In the genomic region with DNA sequence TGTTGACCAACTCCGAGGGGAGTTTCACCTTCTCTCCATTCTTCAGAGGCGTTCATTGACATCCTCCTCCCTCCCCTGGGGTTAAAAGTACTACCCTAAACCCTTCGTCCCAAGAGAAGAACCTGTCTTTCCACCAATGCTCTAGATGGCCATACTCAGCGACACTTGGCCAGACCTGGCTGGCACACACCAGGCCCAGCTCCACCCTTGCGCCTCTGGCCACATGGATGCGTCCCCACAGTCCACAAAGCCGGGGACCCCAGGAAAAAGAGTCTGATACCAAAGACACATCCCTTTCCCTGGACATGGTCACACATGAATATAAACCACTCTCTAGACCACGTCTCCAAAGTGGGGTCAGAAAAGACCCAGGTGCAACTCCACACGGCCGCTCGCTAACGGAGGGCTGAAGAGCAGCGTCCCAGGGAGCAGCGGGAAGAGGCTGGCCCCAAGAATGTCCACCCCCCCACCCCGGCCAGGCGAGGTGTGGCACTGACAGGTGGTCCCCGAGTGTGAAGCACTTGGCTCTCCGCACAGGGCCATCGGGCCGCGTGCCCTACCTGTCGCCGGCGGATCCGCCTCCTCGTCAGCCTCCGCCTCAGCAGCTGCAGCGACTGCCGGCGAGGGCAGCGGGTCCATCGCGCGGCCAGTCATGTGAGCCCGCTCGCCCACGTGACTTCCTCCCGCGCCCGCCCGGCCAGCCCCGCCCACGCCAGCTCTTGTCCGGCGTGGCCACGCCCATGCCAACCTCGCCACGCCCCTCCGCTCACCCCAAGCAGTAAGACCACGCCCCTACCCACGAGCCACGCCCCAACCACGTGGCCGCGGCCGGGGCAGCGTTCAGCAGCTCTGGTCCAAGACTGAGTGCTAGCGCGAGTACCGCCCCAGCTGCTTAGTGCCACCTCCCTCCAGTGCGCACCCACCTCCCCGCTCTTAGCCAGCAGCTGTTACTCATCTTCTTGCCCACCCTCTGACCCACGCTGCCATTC, we compare ENCODE assay signal across 8 mouse cellular contexts. TPM values are rescaled to one million over a fixed set of nuclear protein-coding genes. Genes with fewer than 3 reads are reported as not detected.
DNase-seq lines count a peak whose midpoint lies in the region; ATAC-seq and TF ChIP-seq lines count a peak whose summit lies in the region.

A gene (minus strand): TSS at position 675 of the 989 bp plus-strand sequence.

- ATAC-seq in forebrain, embryonic 12.5 days (ENCODE audit: low FRiP score): peak; percentile 94
- peak; percentile 95 for ATAC-seq in heart, postnatal 0 days (ENCODE audit: insufficient read depth, low read depth)
- peak; percentile 87 for ATAC-seq in liver, embryonic 16.5 days (ENCODE audit: low read depth)
- ATAC-seq in neural tube, embryonic 13.5 days (ENCODE audit: low read depth): peak; percentile 92

- no peaks in the 10 kb centered on the region for H3K9me3 ChIP-seq in E14TG2a.4 (ENCODE audit: low read length)
- no peaks in the 10 kb centered on the region for H3K9me3 ChIP-seq in forebrain, embryonic 12.5 days
- no peaks in the 10 kb centered on the region for H3K9me3 ChIP-seq in heart, postnatal 0 days (replicated peaks; ENCODE audit: control insufficient read depth, low read length)
- no peaks in the 10 kb centered on the region for H3K9me3 ChIP-seq in liver, embryonic 16.5 days (replicated peaks; ENCODE audit: control insufficient read depth, low read length)
- H3K9me3 ChIP-seq in neural tube, embryonic 13.5 days: no peaks in the 10 kb centered on the region

- H3K4me1 ChIP-seq in E14TG2a.4 (replicated peaks; ENCODE audit: low read depth, low read length): peaks cover 32% of the 10 kb centered on the region
- peaks cover 24% of the 10 kb centered on the region for H3K4me1 ChIP-seq in forebrain, embryonic 12.5 days
- H3K4me1 ChIP-seq in heart, postnatal 0 days (ENCODE audit: control insufficient read depth, insufficient read depth): peaks cover 12% of the 10 kb centered on the region
- peaks cover 22% of the 10 kb centered on the region for H3K4me1 ChIP-seq in liver, embryonic 16.5 days (ENCODE audit: control insufficient read depth, low read depth, low read length)
- peaks cover 22% of the 10 kb centered on the region for H3K4me1 ChIP-seq in neural tube, embryonic 13.5 days (replicated peaks)
- H3K4me1 ChIP-seq in testis, adult 2 months (ENCODE audit: control insufficient read depth, insufficient read depth, low read length): peaks cover 6% of the 10 kb centered on the region

- no peak for TF ChIP-seq EP300 in heart, postnatal 0 days (IDR thresholded peaks at IDR 0.05; ENCODE audit: low read depth)

- H3K9ac ChIP-seq in forebrain, embryonic 12.5 days: peak within 1 kb of the TSS; percentile 66
- peak within 1 kb of the TSS; percentile 69 for H3K9ac ChIP-seq in heart, postnatal 0 days (replicated peaks; ENCODE audit: low read depth, low read length)
- peak within 1 kb of the TSS; percentile 70 for H3K9ac ChIP-seq in liver, embryonic 16.5 days (ENCODE audit: low read depth, low read length)
- H3K9ac ChIP-seq in neural tube, embryonic 13.5 days: peak within 1 kb of the TSS; percentile 83

- under 1% methylated on average over 63 of the region's 63 CpGs for WGBS in forebrain, embryonic 12.5 days
- under 1% methylated on average over 62 of the region's 63 CpGs for WGBS in heart, postnatal 0 days
- under 1% methylated on average over 63 of the region's 63 CpGs for WGBS in liver, embryonic 16.5 days (ENCODE audit: insufficient replicate concordance)
- 2% methylated on average over 62 of the region's 63 CpGs for whole genome bisulfite sequencing in neural tube, embryonic 13.5 days

- TF ChIP-seq CTCF in E14TG2a.4 (conservative IDR thresholded peaks at IDR 0.05; ENCODE audit: low read length): no peak
- TF ChIP-seq CTCF in heart, postnatal 0 days (IDR thresholded peaks at IDR 0.05; ENCODE audit: low read depth): no peak
- TF ChIP-seq CTCF in testis, adult 2 months (IDR thresholded peaks at IDR 0.05; ENCODE audit: control insufficient read depth, insufficient read depth, insufficient replicate concordance, low read depth, low read length): no peak

- DNase-seq in c-Kit-positive CD71-positive TER-119-positive erythroid progenitor cells, embryonic 14.5 days (ENCODE audit: low spot score): peak; percentile 95
- DNase-seq in heart, postnatal 0 days (ENCODE audit: low spot score): peak; percentile 94
- DNase-seq in kidney, postnatal 4 days: peak; percentile 99 to 100

- TF ChIP-seq POLR2A in testis, adult 2 months (IDR thresholded peaks at IDR 0.05; ENCODE audit: control insufficient read depth, low read depth, low read length): peak; percentile 50

- H3K27me3 ChIP-seq in E14TG2a.4 (ENCODE audit: insufficient read depth, low read length): peaks cover 26% of the 10 kb centered on the region
- peaks cover 4% of the 10 kb centered on the region; the same call in 1 of the 2 replicates for H3K27me3 ChIP-seq in forebrain, embryonic 12.5 days
- no peaks in the 10 kb centered on the region for H3K27me3 ChIP-seq in heart, postnatal 0 days (ENCODE audit: control insufficient read depth, insufficient read depth, low read length)
- H3K27me3 ChIP-seq in liver, embryonic 16.5 days (ENCODE audit: control insufficient read depth, insufficient read depth, low read depth, low read length): no peaks in the 10 kb centered on the region; the same call in 1 of the 2 replicates
- no peaks in the 10 kb centered on the region for H3K27me3 ChIP-seq in neural tube, embryonic 13.5 days
- no peaks in the 10 kb centered on the region for H3K27me3 ChIP-seq in testis, adult 2 months (ENCODE audit: control insufficient read depth, insufficient read depth, low read length)

- H3K27ac ChIP-seq in forebrain, embryonic 12.5 days: no peak within 1 kb of the TSS
- 0 out of 2 replicates have a peak within 1 kb of the TSS, but pooled peaks have one; percentile 51 for H3K27ac ChIP-seq in heart, postnatal 0 days (ENCODE audit: low read depth)
- H3K27ac ChIP-seq in liver, embryonic 16.5 days (ENCODE audit: low read length): peak within 1 kb of the TSS; percentile 35; the same call in 1 of the 2 replicates
- H3K27ac ChIP-seq in neural tube, embryonic 13.5 days (replicated peaks): peak within 1 kb of the TSS; percentile 49; the same call in 1 of the 2 replicates
- no peak within 1 kb of the TSS for H3K27ac ChIP-seq in testis, adult 2 months (ENCODE audit: control insufficient read depth, insufficient read depth, low read depth, low read length)

- H3K4me3 ChIP-seq in E14TG2a.4 (replicated peaks; ENCODE audit: low read length): peak within 1 kb of the TSS; percentile 92
- peak within 1 kb of the TSS; percentile 68 for H3K4me3 ChIP-seq in forebrain, embryonic 12.5 days (replicated peaks)
- H3K4me3 ChIP-seq in heart, postnatal 0 days (ENCODE audit: low read depth, low read length): peak within 1 kb of the TSS; percentile 77
- peak within 1 kb of the TSS; percentile 67 for H3K4me3 ChIP-seq in liver, embryonic 16.5 days (ENCODE audit: low read depth, low read length)
- H3K4me3 ChIP-seq in neural tube, embryonic 13.5 days: peak within 1 kb of the TSS; percentile 73
- peak within 1 kb of the TSS; percentile 89 for H3K4me3 ChIP-seq in testis, adult 2 months (ENCODE audit: control insufficient read depth, low read depth, low read length)

- peak within 1 kb of the TSS; percentile 75 for H3K4me2 ChIP-seq in forebrain, embryonic 12.5 days
- H3K4me2 ChIP-seq in heart, postnatal 0 days (ENCODE audit: low read depth, low read length): peak within 1 kb of the TSS; percentile 99
- H3K4me2 ChIP-seq in liver, embryonic 16.5 days (ENCODE audit: low read depth, low read length): peak within 1 kb of the TSS; percentile 96
- peak within 1 kb of the TSS; percentile 97 for H3K4me2 ChIP-seq in neural tube, embryonic 13.5 days

- H3K36me3 ChIP-seq in E14TG2a.4 (ENCODE audit: insufficient read depth, low read length): no peaks in the 10 kb centered on the region
- no peaks in the 10 kb centered on the region for H3K36me3 ChIP-seq in forebrain, embryonic 12.5 days (replicated peaks)
- H3K36me3 ChIP-seq in heart, postnatal 0 days (replicated peaks; ENCODE audit: control insufficient read depth, insufficient read depth, low read length): no peaks in the 10 kb centered on the region
- H3K36me3 ChIP-seq in liver, embryonic 16.5 days (ENCODE audit: control insufficient read depth, insufficient read depth): no peaks in the 10 kb centered on the region
- no peaks in the 10 kb centered on the region for H3K36me3 ChIP-seq in neural tube, embryonic 13.5 days
- H3K36me3 ChIP-seq in testis, adult 2 months (ENCODE audit: control insufficient read depth, insufficient read depth, low read length): no peaks in the 10 kb centered on the region

RNA-seq across cellular contexts. Expression of the gene that starts here (rescaled TPM):
- polyA plus RNA-seq in forebrain, embryonic 12.5 days (2016; fragmentation: Nextera tagmentation; extraction: Ambion mirVana): 19.2 and 20.7 TPM in 2 replicates
- total RNA-seq in heart, postnatal 0 days (2014; rRNA removed; ENCODE audit: low replicate concordance): 24.8 and 30.8 TPM in 2 replicates
- 11.7 and 13.3 TPM in 2 replicates for polyA plus RNA-seq in heart, postnatal 0 days (2015; fragmentation: Nextera tagmentation; extraction: Ambion mirVana)
- polyA plus RNA-seq in liver, embryonic 16.5 days (2015; fragmentation: Nextera tagmentation; extraction: Ambion mirVana): 10.9 and 11.1 TPM in 2 replicates
- 19.8 and 21.2 TPM in 2 replicates for polyA plus RNA-seq in neural tube, embryonic 13.5 days (2015; fragmentation: Nextera tagmentation; extraction: Ambion mirVana)
- polyA plus RNA-seq in testis, adult 2 months (2012; rRNA removed): 3.8 and 4.3 TPM in 2 replicates

Comparison
In these comparisons a context has a peak if more than half of its experiments do, and no peak if none do; other contexts are left out.
1. H3K27ac ChIP-seq: peak in heart, postnatal 0 days (single experiment), liver, embryonic 16.5 days (single experiment) and neural tube, embryonic 13.5 days (single experiment); none in forebrain, embryonic 12.5 days (single experiment) and testis, adult 2 months (single experiment).
2. Peak in every context shown above with its lines, with median percentiles within 50 percentile points of each other: H3K4me3 ChIP-seq, DNase-seq, ATAC-seq, H3K4me2 ChIP-seq and H3K9ac ChIP-seq.